Comparison of ENCODE assay signal across 8 mouse cellular contexts in the genomic region with DNA sequence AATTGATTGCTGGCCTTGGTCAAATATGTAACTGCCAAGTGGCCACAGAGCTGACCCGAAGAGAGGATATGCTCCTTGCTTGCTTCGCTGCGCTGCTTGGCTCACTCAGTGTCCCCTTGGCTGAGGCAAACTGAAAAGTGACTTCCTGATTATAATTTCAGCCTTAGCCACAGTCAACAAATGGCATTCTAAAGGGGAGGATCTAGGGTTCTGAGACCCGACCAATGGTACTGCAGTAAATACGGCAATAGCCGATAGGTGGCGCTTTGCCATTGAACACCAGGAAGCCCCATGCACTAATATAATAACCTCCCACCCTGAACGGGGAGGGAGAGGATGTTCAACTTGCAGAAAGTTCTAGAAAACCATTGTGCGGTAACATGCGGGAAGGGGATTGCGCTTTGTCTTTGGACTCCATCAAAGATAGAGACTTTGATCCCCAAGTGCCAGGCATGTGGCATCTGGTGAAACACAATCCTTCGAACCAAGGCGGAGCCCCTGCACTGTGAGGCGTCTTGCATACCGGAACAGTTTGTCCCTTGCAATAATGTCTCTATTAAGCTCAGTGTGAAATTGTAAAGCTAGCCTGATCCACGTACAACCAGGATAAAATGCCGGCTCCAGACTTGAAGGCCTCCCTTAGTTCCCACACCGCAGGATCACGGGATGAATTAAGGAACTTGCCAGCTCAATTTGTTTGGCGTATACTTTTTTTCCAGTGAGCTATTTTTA.
DNase-seq lines count a peak whose midpoint lies in the region; ATAC-seq and TF ChIP-seq lines count a peak whose summit lies in the region.

No protein-coding gene starts in this region.

- H3K36me3 ChIP-seq in kidney, adult 2 months (ENCODE audit: control insufficient read depth, insufficient read depth, low read length) = no peaks in the 10 kb centered on the region
- no peaks in the 10 kb centered on the region for H3K36me3 ChIP-seq in kidney, embryonic 16.5 days (ENCODE audit: insufficient read depth, low read length)
- H3K36me3 ChIP-seq in embryonic facial prominence, embryonic 14.5 days (ENCODE audit: control insufficient read depth, insufficient read depth, low read length) = no peaks in the 10 kb centered on the region
- H3K36me3 ChIP-seq in midbrain, embryonic 14.5 days (ENCODE audit: control insufficient read depth, insufficient read depth, low read length) = no peaks in the 10 kb centered on the region

- peak; percentile 11 for DNase-seq in kidney, adult 2 months
- peak; percentile 30 to 33 for DNase-seq in adrenal gland, postnatal 36 days
- DNase-seq in embryonic facial prominence, embryonic 14.5 days (ENCODE audit: low spot score) = peak; percentile 62
- DNase-seq in kidney, postnatal 4 days = peak; percentile 42
- DNase-seq in midbrain, embryonic 14.5 days = peak; percentile 61
- no peak for DNase-seq in frontal cortex, postnatal 14 days (ENCODE audit: low spot score in 2 of 2)
- DNase-seq in left cerebral cortex, postnatal 36 days (ENCODE audit: low spot score in 2 of 2) = no peak

- no peaks in the 10 kb centered on the region for H3K9me3 ChIP-seq in kidney, embryonic 16.5 days (ENCODE audit: low read length)
- H3K9me3 ChIP-seq in embryonic facial prominence, embryonic 14.5 days (ENCODE audit: control insufficient read depth, low read length) = no peaks in the 10 kb centered on the region
- H3K9me3 ChIP-seq in midbrain, embryonic 14.5 days (ENCODE audit: control insufficient read depth, low read length) = no peaks in the 10 kb centered on the region

- intact Hi-C loops in left cerebral cortex, postnatal 36 days (cut with DNase I) = no loop called here

- peak; percentile 30; the same call in 1 of the 2 replicates for TF ChIP-seq CTCF in kidney, adult 2 months (conservative IDR thresholded peaks at IDR 0.05; ENCODE audit: insufficient read depth, insufficient read length, low read depth, low read length)

- H3K27ac ChIP-seq in kidney, adult 2 months (ENCODE audit: insufficient read depth, low read depth, low read length) = no peak overlapping the region
- no peak overlapping the region for H3K27ac ChIP-seq in kidney, embryonic 16.5 days (ENCODE audit: low read length)
- H3K27ac ChIP-seq in embryonic facial prominence, embryonic 14.5 days (replicated peaks; ENCODE audit: low read depth, low read length) = no peak overlapping the region
- no peak overlapping the region for H3K27ac ChIP-seq in midbrain, embryonic 14.5 days (replicated peaks; ENCODE audit: low read depth, low read length)

- H3K9ac ChIP-seq in kidney, embryonic 16.5 days (replicated peaks; ENCODE audit: low read length) = no peak overlapping the region
- H3K9ac ChIP-seq in embryonic facial prominence, embryonic 14.5 days (ENCODE audit: low read depth, low read length) = no peak overlapping the region
- H3K9ac ChIP-seq in midbrain, embryonic 14.5 days (replicated peaks; ENCODE audit: low read length) = no peak overlapping the region

- no peak for ATAC-seq in kidney, embryonic 16.5 days (ENCODE audit: low FRiP score, low TSS enrichment)
- ATAC-seq in embryonic facial prominence, embryonic 14.5 days (ENCODE audit: low read depth) = no peak
- ATAC-seq in midbrain, embryonic 14.5 days (ENCODE audit: low FRiP score, low TSS enrichment) = no peak

- H3K27me3 ChIP-seq in kidney, adult 2 months (replicated peaks; ENCODE audit: control insufficient read depth, insufficient read depth, low read length) = no peaks in the 10 kb centered on the region
- H3K27me3 ChIP-seq in kidney, embryonic 16.5 days (ENCODE audit: insufficient read depth, low read length) = no peaks in the 10 kb centered on the region
- H3K27me3 ChIP-seq in embryonic facial prominence, embryonic 14.5 days (replicated peaks; ENCODE audit: control insufficient read depth, insufficient read depth, low read length) = no peaks in the 10 kb centered on the region
- no peaks in the 10 kb centered on the region for H3K27me3 ChIP-seq in midbrain, embryonic 14.5 days (ENCODE audit: control insufficient read depth, insufficient read depth, low read length)

- no peak overlapping the region for H3K4me3 ChIP-seq in kidney, adult 2 months (ENCODE audit: insufficient read depth, low read depth, low read length)
- no peak overlapping the region for H3K4me3 ChIP-seq in kidney, embryonic 16.5 days (ENCODE audit: low read length)
- no peak overlapping the region for H3K4me3 ChIP-seq in embryonic facial prominence, embryonic 14.5 days (ENCODE audit: low read depth, low read length)
- no peak overlapping the region for H3K4me3 ChIP-seq in midbrain, embryonic 14.5 days (replicated peaks; ENCODE audit: low read depth, low read length)

- WGBS in kidney, adult 2 months = 77% methylated on average over 20 of the region's 20 CpGs
- 80% methylated on average over 20 of the region's 20 CpGs for WGBS in kidney, embryonic 16.5 days
- 64% methylated on average over 20 of the region's 20 CpGs for WGBS in embryonic facial prominence, embryonic 14.5 days
- WGBS in midbrain, embryonic 14.5 days = 52% methylated on average over 20 of the region's 20 CpGs

- H3K4me1 ChIP-seq in kidney, adult 2 months (ENCODE audit: control insufficient read depth, insufficient read depth, low read length) = no peaks in the 10 kb centered on the region
- H3K4me1 ChIP-seq in kidney, embryonic 16.5 days (ENCODE audit: insufficient read depth, low read length) = no peaks in the 10 kb centered on the region
- H3K4me1 ChIP-seq in embryonic facial prominence, embryonic 14.5 days (ENCODE audit: control insufficient read depth, insufficient read depth, low read length) = peaks cover 5% of the 10 kb centered on the region; the same call in 1 of the 2 replicates
- H3K4me1 ChIP-seq in midbrain, embryonic 14.5 days (ENCODE audit: control insufficient read depth, insufficient read depth, low read length) = no peaks in the 10 kb centered on the region

- no peak overlapping the region for H3K4me2 ChIP-seq in kidney, embryonic 16.5 days (replicated peaks; ENCODE audit: low read depth, low read length)
- no peak overlapping the region for H3K4me2 ChIP-seq in embryonic facial prominence, embryonic 14.5 days (ENCODE audit: low read depth, low read length)
- H3K4me2 ChIP-seq in midbrain, embryonic 14.5 days (ENCODE audit: low read length) = no peak overlapping the region

- no peak for TF ChIP-seq POLR2A in kidney, adult 2 months (IDR thresholded peaks at IDR 0.05; ENCODE audit: low read depth, low read length)

Comparison
In these comparisons a context has a peak if more than half of its experiments do, and no peak if none do; other contexts are left out.
1. DNase-seq: peak in kidney, adult 2 months (single experiment), adrenal gland, postnatal 36 days (2 of 2), embryonic facial prominence, embryonic 14.5 days (single experiment), kidney, postnatal 4 days (2 of 2) and midbrain, embryonic 14.5 days (single experiment); none in frontal cortex, postnatal 14 days (0 of 2) and left cerebral cortex, postnatal 36 days (0 of 2).